Mouse (Mus musculus) adrenal gland, postnatal 10 days (tissue): ENCODE measurements around the gene Fam71e1. TPM values are rescaled to one million over a fixed set of nuclear protein-coding genes. Genes with fewer than 3 reads are reported as not detected.

Experiments
- DNase-seq: peaks from one replicate; pipeline ENCODE4 v3.0.0; 2021; ENCODE audit warnings: mixed read lengths
- long read RNA-seq, 2 experiments: library from polyadenylated mRNA; stranded (forward); transcript quantifications; one replicate each; pipeline ENCODE4 v2.0.0; 2021
- total RNA-seq, 2 experiments: library from RNA; stranded (reverse); gene quantifications; 2 replicates each; pipeline ENCODE4 v1.2.3; 2021

The Fam71e1 gene
- 10 to 100 TPM; 12.4 to 16.0 TPM for total RNA-seq
- long read RNA-seq, experiment 1, partial matches to known transcripts: 3 of 8 reads
- long read RNA-seq, experiment 1, other reads (novel, unspliced or antisense): 2 of 8 reads
- long read RNA-seq, experiment 2, partial matches to known transcripts: 1 of 7 reads
- long read RNA-seq, experiment 2, other reads (novel, unspliced or antisense): 1 of 7 reads

GRCm38 (mm10) chr7:44495992-44496770, at the start of gene Fam71e1, which contains the start of gene Emc10:
Gene Fam71e1, plus strand, starts transcription at chr7:44496581.
Gene Emc10, minus strand, starts transcription at chr7:44496529.
- peak; percentile 99 for DNase-seq

- no peak for DNase-seq
Measured at GRCm38 (mm10) chr7:44453256-44453655, 43.1 kb upstream of the Fam71e1 start.

- DNase-seq: no peak
Measured at GRCm38 (mm10) chr7:44456302-44456701, 40.1 kb upstream of the Fam71e1 start.

- no peak for DNase-seq
Measured at GRCm38 (mm10) chr7:44460067-44460466, 36.3 kb upstream of the Fam71e1 start.

GRCm38 (mm10) chr7:44460767-44461502, 35.4 kb upstream of the Fam71e1 start:
- DNase-seq: no peak

GRCm38 (mm10) chr7:44461503-44462217, 34.7 kb upstream of the Fam71e1 start:
- DNase-seq: no peak

- DNase-seq: peak; percentile 50
Measured at GRCm38 (mm10) chr7:44462218-44463055, 33.9 kb upstream of the Fam71e1 start.

GRCm38 (mm10) chr7:44463056-44463425, 33.3 kb upstream of the Fam71e1 start:
- DNase-seq: no peak

- DNase-seq: no peak
Measured at GRCm38 (mm10) chr7:44463556-44464225, 32.7 kb upstream of the Fam71e1 start.

- no peak for DNase-seq
Measured at GRCm38 (mm10) chr7:44464511-44464910, 31.9 kb upstream of the Fam71e1 start.

- no peak for DNase-seq
Measured at GRCm38 (mm10) chr7:44465111-44465510, 31.3 kb upstream of the Fam71e1 start, which contains the start of gene Aspdh. Gene Aspdh, plus strand, starts transcription at chr7:44465391.

GRCm38 (mm10) chr7:44466006-44466887, 30.1 kb upstream of the Fam71e1 start:
- no peak for DNase-seq

GRCm38 (mm10) chr7:44466888-44467311, 29.5 kb upstream of the Fam71e1 start:
- DNase-seq: no peak

- DNase-seq: peak; percentile 94
Measured at GRCm38 (mm10) chr7:44467811-44468411, 28.5 kb upstream of the Fam71e1 start, which contains the start of gene Josd2. Gene Josd2, plus strand, starts transcription at chr7:44467980.

GRCm38 (mm10) chr7:44468644-44469285, 27.6 kb upstream of the Fam71e1 start:
- DNase-seq: no peak

- no peak for DNase-seq
Measured at GRCm38 (mm10) chr7:44469677-44470675, 26.4 kb upstream of the Fam71e1 start.
